Mouse (Mus musculus): ENCODE measurements at regions not wholly inside any gene's neighbourhood (a gene's known extent, or its start where the extent isn't known, plus 50 kb on each side); places are given as distances from the start of the nearest gene placed in this dataset.

DNA sequence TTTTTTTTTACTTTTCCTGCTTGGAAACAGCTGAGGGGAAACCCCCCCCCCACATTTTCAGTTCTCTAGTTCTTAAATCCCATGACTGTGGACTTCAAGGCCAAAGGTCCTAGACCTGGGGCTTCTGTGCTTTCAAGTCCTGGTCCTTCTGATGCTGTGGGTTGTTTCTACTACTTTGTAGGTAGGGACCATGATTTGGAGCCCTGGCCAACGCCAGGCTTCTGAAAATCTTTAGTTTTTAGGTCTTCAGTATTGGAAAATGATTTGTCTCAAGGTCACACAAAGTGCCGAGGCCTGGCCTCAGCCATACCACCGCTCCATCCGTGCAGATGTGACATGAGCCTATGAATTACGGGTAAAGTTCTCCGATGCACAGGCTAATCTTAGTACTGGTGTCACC lies 70.8 kb upstream of the Map4k3 start:
- TF ChIP-seq CTCF (IDR thresholded peaks at IDR 0.05; ENCODE audit: extremely low read depth, insufficient read length, insufficient replicate concordance, low read depth, low read length) (no peak), POLR2A (IDR thresholded peaks at IDR 0.05; ENCODE audit: low read depth, low read length) (no peak)

All from small intestine, adult 2 months (tissue).